Mouse (Mus musculus) neutrophil, adult 5-6 weeks (primary cell): Measurements from ENCODE around the gene Zfp825. TPM values are rescaled to one million over a fixed set of nuclear protein-coding genes. Genes with fewer than 3 reads are reported as not detected.
"Not testable (repeated sequence)": the region's sequence is repeated elsewhere in the genome, so short reads cannot be mapped to it uniquely, and the experiment has no call there.

Source experiments
- ATAC-seq: fragments of 151-379, 151-347 bp; 2 replicates; pipeline ENCODE4 v1.8.0; 2017; ENCODE audit warnings: mild to moderate bottlenecking, moderate TSS enrichment; ENCODE audit not compliant: insufficient number of reproducible peaks, poor library complexity, low FRiP score, severe bottlenecking; ENCODE audit errors: extremely low read depth
- total RNA-seq: library from RNA; stranded (forward); fragments of 200-1000 nt; gene quantifications from 2 replicates; pipeline ENCODE4 v1.2.3, GENCODE M21; 2017

Zfp825 gene
- 12.8 and 14.6 TPM in 2 replicates for total RNA-seq

GRCm38 (mm10) chr13:74493911-74494679 lies at the start of gene Zfp825:
TSS of gene Zfp825 (minus strand) at chr13:74493992.
- ATAC-seq, result peak; percentile 98

GRCm38 (mm10) chr13:74535418-74535817 lies 41.6 kb upstream of the Zfp825 start:
- ATAC-seq, result not testable (repeated sequence)

- 0 out of 2 replicates have a peak, but pooled peaks have one; percentile 56 for ATAC-seq
Measured at GRCm38 (mm10) chr13:74534864-74535263, 41.1 kb upstream of the Zfp825 start.

GRCm38 (mm10) chr13:74534096-74534495 lies 40.3 kb upstream of the Zfp825 start:
- ATAC-seq, result no peak

GRCm38 (mm10) chr13:74531251-74531650 lies 37.5 kb upstream of the Zfp825 start:
- not testable (repeated sequence) for ATAC-seq

GRCm38 (mm10) chr13:74529372-74529715 lies 35.6 kb upstream of the Zfp825 start:
- ATAC-seq, result peak; percentile 65

GRCm38 (mm10) chr13:74528519-74529371 lies 35.0 kb upstream of the Zfp825 start:
- ATAC-seq, result peak; percentile 61

- peak; percentile 96 for ATAC-seq
Measured at GRCm38 (mm10) chr13:74522481-74523237, 28.9 kb upstream of the Zfp825 start.

- ATAC-seq, result not testable (repeated sequence)
Measured at GRCm38 (mm10) chr13:74522141-74522480, 28.3 kb upstream of the Zfp825 start.

GRCm38 (mm10) chr13:74507981-74508380 lies 14.2 kb upstream of the Zfp825 start:
- not testable (repeated sequence) for ATAC-seq

GRCm38 (mm10) chr13:74502851-74503250 lies 9.1 kb upstream of the Zfp825 start:
- ATAC-seq, result not testable (repeated sequence)

- ATAC-seq, result not testable (repeated sequence)
Measured at GRCm38 (mm10) chr13:74499696-74500095, 5.9 kb upstream of the Zfp825 start.

- ATAC-seq, result not testable (repeated sequence)
Measured at GRCm38 (mm10) chr13:74484326-74484725, 9.5 kb downstream of the Zfp825 start.

- ATAC-seq, result not testable (repeated sequence)
Measured at GRCm38 (mm10) chr13:74471468-74471867, 22.3 kb downstream of the Zfp825 start.

GRCm38 (mm10) chr13:74462699-74463385 lies 30.9 kb downstream of the Zfp825 start:
- peak; percentile 99 for ATAC-seq

GRCm38 (mm10) chr13:74462318-74462698 lies 31.5 kb downstream of the Zfp825 start:
- ATAC-seq, result not testable (repeated sequence)

GRCm38 (mm10) chr13:74439895-74440294 lies 53.9 kb downstream of the Zfp825 start:
- no peak for ATAC-seq
